Mouse (Mus musculus): ENCODE data around the gene Carmil2. TPM values are rescaled to one million over a fixed set of nuclear protein-coding genes. Genes with fewer than 3 reads are reported as not detected.
A peak's percentile ranks its signal among the peaks of the same experiment; 100 is the strongest.

Gene Carmil2
- total RNA-seq, 2 experiments from 2014 or later, result 1.1 to 7.1 TPM

DNA sequence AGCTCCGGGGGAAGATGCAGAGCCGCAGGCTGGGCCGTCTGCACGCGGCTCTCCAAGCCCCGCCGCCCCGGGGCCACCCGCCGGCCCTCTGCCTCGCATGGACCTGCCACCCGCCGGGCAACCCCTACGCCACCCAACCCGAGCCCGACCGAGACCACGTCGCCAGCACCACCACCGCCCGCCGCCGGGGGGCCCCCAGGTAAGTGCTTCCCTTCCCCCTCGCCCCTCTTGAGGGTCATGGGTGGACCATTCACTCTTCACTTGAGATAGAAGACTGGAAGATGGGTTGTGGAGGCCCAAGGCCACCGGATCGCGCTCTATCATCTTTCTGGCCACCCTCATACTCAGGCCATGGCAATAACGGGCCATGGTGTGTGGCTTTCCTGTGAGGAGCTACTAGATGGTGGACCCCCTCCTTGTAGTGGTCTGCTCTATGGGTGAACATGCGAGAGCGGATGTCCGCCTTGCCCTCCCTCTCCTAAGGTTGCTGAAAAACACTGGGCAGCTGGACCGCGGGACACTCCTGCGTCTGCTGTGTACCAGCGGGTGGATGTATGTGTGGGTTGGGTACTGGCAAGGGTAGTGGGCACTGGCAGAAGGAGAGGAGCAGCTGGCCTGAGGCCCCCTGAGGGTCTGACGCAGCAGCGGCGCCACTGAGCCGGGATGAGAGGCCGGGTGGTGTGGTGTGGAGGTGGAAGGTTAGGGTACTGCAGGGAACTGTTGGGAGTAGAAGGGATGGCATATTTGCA is 8.2 kb downstream of the Carmil2 start:
- ATAC-seq (replicated peaks; ENCODE audit: low FRiP score, low TSS enrichment, poor library complexity, severe bottlenecking), result no peak

DNA sequence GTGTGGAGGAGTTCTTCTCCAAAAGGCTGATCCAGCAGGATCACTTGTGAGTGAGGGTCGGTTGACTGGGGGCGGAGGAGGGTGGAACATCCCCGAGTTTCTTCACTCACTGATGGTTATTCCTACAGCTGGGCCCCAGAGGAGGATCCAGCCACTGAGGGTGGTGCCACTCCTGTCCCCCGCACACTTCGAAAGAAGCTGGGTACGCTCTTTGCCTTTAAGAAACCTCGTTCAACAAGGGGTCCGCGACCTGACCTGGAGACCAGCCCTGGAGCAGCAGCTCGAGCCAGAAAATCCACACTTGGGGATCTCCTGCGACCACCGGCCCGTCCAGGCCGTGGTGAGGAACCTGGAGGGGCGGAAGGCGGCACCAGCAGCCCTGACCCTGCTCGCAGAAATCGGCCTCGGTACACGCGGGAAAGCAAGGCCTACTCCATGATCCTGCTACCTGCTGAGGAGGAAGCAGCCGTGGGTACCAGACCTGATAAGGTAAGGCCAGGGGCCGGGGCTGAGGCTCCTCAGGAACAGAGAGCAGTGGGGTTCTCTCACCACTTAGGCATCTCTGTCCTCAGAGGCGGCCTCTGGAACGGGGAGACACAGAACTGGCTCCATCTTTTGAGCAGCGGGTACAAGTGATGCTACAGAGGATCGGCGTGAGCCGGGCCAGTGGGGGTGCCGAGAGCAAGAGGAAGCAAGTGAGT is 9.2 kb downstream of the Carmil2 start:
- no peak for ATAC-seq (replicated peaks; ENCODE audit: low FRiP score, low TSS enrichment, poor library complexity, severe bottlenecking)

DNA sequence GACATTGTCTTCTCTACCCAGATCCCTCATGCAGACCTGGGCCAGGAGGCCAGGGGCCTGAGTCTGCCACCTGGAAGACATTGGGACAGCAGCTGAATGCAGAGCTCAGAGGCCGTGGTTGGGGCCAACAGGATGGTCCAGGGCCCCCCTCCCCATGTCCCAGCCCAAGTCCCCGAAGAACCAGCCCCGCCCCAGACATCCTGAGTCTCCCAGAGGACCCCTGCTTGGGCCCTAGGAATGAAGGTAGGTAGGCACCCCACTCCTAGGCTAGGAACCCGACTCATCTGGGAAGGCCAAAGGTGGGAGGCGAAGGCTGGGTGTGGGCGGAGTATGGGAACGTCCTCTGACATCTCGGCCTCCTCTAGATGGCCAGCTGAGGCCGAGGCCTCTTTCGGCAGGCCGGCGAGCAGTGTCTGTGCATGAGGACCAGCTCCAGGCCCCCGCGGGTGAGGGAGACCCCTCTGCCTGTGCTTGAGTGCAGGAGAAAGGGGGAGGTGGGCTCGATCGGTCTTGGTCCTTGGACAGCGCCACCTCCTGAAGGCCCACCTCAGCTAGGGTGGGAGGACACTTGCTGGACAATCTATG is 11.2 kb downstream of the Carmil2 start:
- no peak for ATAC-seq (replicated peaks; ENCODE audit: low FRiP score, low TSS enrichment, poor library complexity, severe bottlenecking)

DNA sequence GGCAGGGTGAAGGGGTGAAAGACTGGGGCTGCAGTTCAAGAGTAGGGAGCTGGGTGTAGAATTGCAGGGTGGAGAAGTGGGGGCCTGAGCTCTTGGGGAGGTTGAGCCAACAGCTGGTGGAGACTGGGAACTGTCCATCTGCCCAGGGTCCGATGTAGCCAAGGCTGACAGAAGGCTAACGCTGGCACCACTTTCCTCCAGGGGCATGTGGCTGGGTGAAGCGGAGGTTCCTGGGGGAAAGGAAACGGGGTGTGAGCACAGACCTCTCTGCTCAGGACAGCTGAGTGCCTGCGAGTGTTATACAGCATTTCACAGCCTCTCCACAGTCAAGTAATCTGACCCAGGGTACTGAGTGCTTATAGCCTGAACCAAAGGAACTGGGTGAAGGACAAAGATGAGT is 12.7 kb downstream of the Carmil2 start:
- no peak for ATAC-seq (replicated peaks; ENCODE audit: low FRiP score, low TSS enrichment, poor library complexity, severe bottlenecking)

DNA sequence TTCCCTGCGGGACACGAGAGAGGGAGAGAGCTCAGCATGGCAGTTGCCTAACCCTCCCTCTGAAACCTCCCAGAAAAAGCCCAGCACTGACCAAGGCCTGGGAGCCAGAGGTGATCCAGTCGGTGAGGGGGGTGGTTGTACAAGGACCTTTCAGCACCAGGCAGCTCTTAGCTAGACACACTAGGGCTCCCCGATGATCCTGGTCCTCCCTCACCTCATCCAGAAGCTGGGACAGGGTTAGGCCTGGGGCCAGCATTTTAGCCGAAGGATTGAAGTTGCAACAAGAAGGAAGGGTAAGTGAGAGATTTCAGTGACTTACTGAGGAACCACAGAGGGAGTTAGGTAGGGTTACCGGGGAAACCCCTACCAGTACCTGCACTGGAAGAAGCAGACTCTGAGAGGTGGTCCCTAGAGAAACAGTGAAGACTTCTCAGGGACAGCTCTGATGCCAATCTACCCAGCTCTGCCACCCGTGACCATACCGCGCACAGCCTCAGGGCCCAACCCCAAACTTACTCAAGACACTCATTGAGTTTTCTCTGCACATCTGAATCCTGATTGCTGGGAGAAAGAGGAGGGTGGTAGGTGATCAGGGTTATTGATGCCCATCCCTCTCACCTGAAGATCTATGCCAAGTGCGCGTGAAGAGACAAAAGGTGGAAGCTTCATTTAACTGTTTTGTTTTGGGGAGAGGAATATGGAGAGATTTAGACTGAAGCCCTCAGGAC is 13.6 kb downstream of the Carmil2 start:
- no peak for ATAC-seq (replicated peaks; ENCODE audit: low FRiP score, low TSS enrichment, poor library complexity, severe bottlenecking)

DNA sequence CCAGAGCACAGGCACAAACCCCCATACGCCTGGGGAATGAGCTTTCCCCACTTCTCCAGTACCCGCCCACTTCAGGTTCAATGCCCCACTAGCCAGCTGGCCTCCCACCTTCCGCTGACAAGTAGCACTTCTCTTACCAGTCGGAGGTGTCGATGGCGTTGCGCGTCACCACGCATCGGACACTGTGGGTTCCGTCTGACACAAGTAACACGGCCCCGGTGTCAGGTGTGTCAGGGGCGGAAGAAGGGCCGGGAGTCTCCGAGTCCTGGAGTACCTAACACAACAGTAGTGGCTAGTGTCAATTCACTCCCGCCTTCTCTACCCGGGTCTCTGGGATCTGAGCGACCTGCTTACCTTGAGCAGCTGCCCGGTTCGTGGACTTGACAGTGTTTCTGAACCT is 14.5 kb downstream of the Carmil2 start:
- peak; percentile 47 for ATAC-seq (replicated peaks; ENCODE audit: low FRiP score, low TSS enrichment, poor library complexity, severe bottlenecking)

DNA sequence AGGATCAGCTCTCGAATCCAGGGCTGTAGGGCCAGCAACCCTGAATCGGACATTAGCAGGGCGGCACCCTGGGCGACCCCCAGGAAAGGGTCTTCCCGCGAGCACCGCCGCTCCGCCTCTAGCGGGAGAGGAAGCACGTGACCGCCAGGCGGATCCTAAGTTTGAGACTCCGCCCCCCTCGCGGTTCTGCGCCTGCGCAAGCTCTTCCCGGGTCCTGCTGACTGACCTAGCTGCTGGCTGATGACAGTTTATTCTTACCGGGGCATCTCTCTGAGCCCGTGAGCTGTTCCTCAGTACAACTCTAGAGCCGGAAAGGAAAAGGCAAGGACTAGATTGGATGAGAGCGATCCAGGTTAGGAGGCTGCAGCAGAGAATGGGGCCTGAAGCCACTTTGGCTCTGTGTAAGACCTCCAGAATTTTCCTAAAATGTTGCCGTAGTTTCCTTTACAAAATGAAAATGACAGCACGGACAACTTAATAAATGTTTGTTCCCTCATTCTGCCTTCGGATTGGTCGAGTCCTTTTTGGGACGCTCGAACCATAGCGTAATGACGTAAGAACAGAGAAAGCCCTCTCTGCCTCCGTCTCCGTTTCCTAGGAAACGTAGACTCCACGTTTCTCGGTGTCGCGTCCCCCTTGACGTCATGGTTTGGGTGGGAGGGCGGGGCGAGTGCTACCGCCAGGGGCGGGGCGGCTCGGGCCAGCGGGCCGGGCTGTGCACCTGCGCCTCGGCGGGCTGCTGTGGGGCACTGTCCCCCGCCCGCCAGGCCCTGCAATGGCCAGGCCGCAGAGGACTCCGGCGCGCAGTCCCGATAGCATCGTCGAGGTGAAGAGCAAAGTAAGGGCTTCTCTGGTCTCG is 15.1 kb downstream of the Carmil2 start, which contains the start of the genes Acd and Pard6a:
Gene Acd, minus strand, starts transcription at position 137 of the 859 bp plus-strand sequence.
Gene Pard6a, plus strand, starts transcription at position 183 of the 859 bp plus-strand sequence.
- ATAC-seq (replicated peaks; ENCODE audit: low FRiP score, low TSS enrichment, poor library complexity, severe bottlenecking), result peak; percentile 72

DNA sequence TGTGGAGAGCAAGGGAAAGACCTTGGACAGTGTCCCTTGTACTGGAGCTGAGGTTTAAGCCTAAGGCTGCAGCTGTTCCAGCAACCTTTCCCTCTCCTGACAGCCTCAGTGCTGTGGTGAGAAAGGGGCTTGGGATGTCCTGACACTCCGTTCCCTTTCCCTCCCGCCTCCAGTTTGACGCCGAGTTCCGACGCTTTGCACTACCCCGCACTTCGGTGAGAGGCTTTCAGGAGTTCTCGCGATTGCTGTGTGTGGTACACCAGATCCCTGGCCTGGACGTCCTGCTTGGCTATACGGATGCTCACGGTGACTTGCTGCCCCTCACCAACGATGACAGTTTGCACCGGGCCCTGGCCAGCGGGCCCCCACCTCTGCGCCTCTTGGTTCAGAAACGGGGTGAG is 15.9 kb downstream of the Carmil2 start:
- ATAC-seq (replicated peaks; ENCODE audit: low FRiP score, low TSS enrichment, poor library complexity, severe bottlenecking), result no peak

DNA sequence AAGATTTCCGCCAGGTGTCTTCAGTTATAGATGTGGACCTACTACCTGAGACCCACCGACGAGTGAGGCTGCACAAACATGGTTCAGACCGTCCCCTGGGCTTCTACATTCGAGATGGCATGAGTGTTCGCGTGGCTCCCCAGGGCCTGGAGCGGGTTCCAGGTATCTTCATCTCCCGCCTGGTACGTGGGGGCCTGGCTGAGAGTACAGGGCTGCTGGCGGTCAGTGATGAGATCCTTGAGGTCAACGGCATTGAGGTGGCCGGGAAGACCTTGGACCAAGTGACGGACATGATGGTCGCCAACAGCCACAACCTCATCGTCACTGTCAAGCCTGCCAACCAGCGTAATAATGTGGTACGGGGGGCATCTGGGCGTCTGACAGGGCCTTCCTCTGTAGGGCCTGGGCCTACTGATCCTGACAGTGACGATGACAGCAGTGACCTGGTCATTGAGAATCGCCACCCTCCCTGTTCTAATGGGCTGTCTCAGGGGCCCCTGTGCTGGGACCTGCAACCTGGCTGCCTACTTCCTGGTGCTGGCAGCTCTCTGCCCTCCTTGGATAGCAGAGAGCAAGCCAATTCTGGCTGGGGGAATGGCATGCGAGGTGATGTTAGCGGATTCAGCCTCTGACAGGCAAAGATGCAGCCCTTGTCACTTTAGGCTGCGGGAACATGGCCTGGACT is 16.8 kb downstream of the Carmil2 start:
- ATAC-seq (replicated peaks; ENCODE audit: low FRiP score, low TSS enrichment, poor library complexity, severe bottlenecking), result no peak

DNA sequence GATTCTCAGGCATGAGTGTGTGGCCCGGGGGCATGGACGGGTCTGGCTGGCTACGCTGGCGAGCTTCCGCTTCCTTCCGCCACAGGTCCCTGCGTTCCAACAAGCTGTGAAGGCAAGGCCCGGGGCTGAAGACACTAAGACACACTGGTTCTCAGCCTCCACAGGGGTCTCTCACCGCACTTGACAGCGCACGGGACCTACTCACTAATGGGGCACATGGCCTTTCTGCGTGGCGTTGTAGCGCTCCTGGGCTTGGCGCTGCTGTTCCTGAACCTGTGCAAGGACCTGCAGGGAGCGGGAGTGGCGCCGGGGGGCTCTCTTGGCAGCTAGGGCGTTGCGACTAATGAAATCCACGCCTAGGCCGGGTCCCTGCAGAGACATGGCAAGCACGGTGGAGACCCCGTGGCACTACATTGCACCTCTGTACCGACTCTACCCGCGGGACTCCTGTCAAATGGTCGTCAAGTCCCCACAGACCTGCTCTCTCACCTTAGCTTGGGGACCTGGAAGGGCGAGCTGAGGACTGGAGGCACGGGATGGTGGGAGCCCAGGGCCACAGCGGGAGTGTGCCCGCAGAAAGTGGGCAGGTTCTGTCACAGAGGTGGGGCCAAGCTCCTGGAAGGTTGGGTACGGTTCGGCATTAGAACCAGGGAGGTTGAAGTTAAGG is 18.2 kb downstream of the Carmil2 start:
- no peak for ATAC-seq (replicated peaks; ENCODE audit: low FRiP score, low TSS enrichment, poor library complexity, severe bottlenecking)

DNA sequence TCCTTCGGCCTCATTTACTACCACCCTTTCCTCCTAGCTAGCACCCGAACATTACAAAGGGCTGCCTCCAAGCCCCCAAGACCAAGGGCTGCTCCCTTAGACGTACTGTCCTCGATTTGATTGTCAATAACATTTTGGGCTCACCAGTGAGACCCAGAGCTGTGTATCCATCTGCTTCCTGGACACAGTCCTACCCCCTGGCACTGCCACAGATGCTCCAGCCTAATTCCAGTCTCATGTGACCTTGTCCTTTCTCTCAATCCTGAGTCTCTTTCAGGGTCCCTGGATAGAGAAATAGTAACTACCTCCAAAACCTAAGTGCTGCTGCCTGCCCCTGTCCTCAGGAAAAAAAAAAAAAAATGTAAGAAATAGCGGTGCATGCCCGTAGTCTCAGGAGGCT is 18.9 kb downstream of the Carmil2 start:
- ATAC-seq (replicated peaks; ENCODE audit: low FRiP score, low TSS enrichment, poor library complexity, severe bottlenecking), result no peak

DNA sequence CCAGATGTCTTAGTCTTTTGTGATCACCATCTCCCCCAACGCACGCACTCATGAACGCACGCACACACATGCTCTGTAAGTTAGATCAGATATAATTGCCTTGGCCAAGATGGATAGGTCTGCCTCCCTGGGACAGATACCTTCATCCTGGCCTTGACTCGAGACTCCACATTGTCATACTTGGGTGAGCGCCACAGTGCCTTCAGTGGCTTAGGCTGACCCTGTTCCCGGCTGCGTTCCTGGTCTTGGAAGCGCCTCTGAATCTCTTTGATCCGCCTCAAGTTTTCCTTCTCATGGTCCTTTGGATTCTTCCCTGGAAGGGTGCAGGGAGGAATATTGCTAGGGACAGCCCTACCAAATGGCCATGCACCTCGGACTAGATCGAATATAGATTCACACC is 20.4 kb downstream of the Carmil2 start:
- no peak for ATAC-seq (replicated peaks; ENCODE audit: low FRiP score, low TSS enrichment, poor library complexity, severe bottlenecking)

DNA sequence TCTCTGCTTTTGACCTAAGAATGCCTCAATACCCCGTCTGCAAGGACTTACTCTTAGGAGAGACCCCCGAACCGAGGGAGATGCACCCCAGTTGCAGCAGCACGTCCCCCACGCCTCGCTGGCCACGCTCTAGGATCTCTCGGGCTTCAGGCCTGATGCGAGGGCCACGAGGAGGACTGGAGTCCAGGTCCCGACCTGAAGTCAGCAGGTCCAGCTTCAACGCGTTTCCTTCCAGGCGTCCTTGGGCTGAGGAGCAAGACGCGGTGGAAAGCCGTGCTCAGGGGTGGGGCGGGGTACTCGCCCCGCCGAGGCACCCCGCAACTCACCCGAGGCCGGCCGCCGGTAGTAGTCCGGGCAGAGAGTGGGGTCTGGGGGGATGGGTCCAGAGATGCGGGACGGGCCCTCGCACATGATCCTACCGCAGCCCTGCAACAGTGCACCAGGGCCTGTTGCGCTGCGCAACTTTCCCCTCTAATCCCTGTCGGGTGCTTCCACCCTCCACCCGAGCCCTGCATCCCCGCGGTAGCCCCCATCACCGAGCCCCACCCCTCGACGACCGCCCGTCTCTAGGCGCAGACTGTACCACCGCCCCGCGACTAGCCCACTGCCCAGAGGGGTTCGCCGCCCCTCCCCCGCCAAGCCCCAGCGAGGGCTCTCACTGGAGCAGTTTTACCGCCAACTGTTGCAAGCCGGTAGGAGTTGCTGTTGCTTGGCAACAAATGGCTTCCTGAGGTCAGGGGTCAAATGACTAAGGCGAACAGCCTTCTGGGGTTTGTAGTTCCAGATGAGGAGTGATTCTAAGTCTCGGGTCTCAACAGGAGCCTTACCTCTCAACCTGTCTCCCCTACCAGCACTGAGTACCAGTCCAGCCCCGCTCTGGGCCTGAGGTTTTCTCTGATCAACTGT is 21.7 kb downstream of the Carmil2 start, which contains the start of the genes 4933405L10Rik and Enkd1:
Gene 4933405L10Rik, plus strand, starts transcription at position 158 of the 906 bp plus-strand sequence.
Gene Enkd1, minus strand, starts transcription at position 713 of the 906 bp plus-strand sequence.
- ATAC-seq (replicated peaks; ENCODE audit: low FRiP score, low TSS enrichment, poor library complexity, severe bottlenecking), result peak; percentile 66

DNA sequence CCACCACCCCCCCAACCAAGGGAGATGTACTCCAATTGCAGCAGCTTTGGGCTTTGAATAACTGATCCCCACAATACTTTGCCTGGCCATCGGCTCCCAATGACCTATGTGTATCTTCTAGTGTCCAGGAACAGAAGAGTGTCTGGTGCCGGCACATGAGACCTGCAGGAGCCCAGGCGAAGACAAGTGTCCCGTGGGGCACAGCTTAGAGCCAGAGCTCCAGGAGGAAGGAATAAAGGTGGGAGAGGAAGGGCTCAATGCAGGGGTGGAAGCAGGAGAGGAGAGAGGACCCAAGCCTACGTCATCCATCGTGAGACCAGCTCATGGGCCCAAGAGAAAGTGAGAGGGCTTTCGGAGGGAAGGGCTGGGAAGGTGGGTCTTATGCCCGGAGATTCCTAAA is 22.6 kb downstream of the Carmil2 start:
- no peak for ATAC-seq (replicated peaks; ENCODE audit: low FRiP score, low TSS enrichment, poor library complexity, severe bottlenecking)

DNA sequence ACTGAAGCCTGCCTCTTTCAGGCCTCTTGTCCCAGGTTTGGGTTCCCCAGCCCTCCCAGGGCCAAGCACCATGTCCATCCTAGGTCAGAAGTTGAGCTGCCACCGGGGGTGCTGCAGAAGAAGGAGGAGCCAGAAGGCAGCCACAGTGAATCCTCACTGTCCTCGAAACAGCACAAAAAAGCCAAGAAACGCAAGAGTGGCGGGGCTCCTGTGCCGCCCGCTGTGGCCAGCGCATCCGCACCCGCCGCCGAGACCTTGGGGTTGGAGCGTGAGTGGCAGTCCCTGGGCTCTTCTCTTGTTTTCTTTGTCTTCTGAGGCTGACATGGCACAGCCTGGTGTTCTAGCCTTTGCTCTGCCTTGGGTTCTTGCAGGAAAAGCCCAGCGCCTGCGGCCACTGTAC is 23.2 kb downstream of the Carmil2 start:
- ATAC-seq (replicated peaks; ENCODE audit: low FRiP score, low TSS enrichment, poor library complexity, severe bottlenecking), result no peak

DNA sequence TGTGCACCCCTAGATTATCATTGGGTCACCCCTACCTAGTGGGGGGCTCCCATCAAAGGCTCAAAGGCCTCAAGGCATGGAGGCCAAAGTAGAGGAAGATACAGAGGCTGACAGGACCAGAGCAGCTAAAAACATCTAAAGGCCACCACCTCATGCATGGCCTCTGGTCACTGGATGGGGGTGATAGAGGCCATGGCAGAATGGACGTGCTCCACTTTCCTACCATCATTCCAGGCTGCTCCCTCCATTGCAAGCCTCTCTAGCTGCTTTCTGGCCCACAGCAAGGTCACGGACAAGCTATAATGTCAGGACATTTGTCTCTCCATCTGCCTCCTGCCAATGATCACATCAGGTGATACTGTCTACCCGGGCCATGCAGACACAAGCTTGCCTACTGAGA is 26.2 kb downstream of the Carmil2 start:
- ATAC-seq (replicated peaks; ENCODE audit: low FRiP score, low TSS enrichment, poor library complexity, severe bottlenecking), result no peak

DNA sequence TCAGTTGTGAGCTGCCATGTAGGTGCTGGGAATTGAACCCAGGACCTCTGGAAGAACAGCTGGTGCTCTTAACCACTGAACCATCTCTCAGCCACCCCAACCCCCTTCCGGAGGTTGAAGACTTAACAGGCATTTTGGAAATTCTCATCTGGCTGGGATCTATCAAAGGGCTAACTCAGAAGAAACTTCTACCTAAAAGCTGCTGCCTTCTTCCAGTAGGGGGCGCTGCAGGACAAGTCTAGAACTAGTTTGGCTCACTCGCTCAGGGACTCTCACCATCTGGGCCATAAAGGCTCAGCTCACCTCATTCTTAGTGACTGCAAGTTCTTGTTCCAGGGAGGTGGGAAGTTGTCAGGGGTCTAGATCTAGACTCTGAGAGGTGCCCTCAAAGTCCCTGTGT is 28.1 kb downstream of the Carmil2 start:
- ATAC-seq (replicated peaks; ENCODE audit: low FRiP score, low TSS enrichment, poor library complexity, severe bottlenecking), result peak; percentile 61

Measured in megakaryocyte-erythroid progenitor cell, adult 5-6 weeks (primary cell).